Mouse (Mus musculus): ENCODE results near the gene L3mbtl3. TPM values are rescaled to one million over a fixed set of nuclear protein-coding genes. Genes with fewer than 3 reads are reported as not detected.

L3mbtl3 gene
- polyA plus RNA-seq, 1 experiment from 2014 or later = 10.3 TPM

Other genes with a start within 250 kb of the L3mbtl3 start
- 0.08 and 0.10 TPM in 2 replicates for gene Samd3, start 146.3 kb downstream of the L3mbtl3 start, polyA plus RNA-seq (2015; fragmentation: Nextera tagmentation; extraction: Ambion mirVana)